ENCODE assay signal across 8 mouse cellular contexts in genomic region chr15:40166560-40167275, GRCm38 (mm10). TPM values are rescaled to one million over a fixed set of nuclear protein-coding genes. Genes with fewer than 3 reads are reported as not detected.
DNase-seq lines count a peak whose midpoint lies in the region; ATAC-seq and TF ChIP-seq lines count a peak whose summit lies in the region.

No protein-coding gene starts in this region.

- WGBS in heart, embryonic 12.5 days: 38% methylated on average over 9 of the region's 9 CpGs
- WGBS in kidney, postnatal 0 days: 22% methylated on average over 9 of the region's 9 CpGs
- WGBS in stomach, embryonic 16.5 days: 26% methylated on average over 9 of the region's 9 CpGs

- H3K27me3 ChIP-seq in heart, embryonic 12.5 days (replicated peaks): no peaks in the 10 kb centered on the region
- no peaks in the 10 kb centered on the region for H3K27me3 ChIP-seq in kidney, postnatal 0 days (ENCODE audit: insufficient read depth, low read length)
- H3K27me3 ChIP-seq in stomach, embryonic 16.5 days (ENCODE audit: control insufficient read depth, insufficient read depth, low read length): no peaks in the 10 kb centered on the region

- H3K4me2 ChIP-seq in heart, embryonic 12.5 days: 0 out of 2 replicates have a peak overlapping the region, but pooled peaks have one; percentile 9
- peak overlapping the region; percentile 54 for H3K4me2 ChIP-seq in kidney, postnatal 0 days (ENCODE audit: low read length)
- H3K4me2 ChIP-seq in stomach, embryonic 16.5 days (ENCODE audit: low read depth, low read length): peak overlapping the region; percentile 47

- no peaks in the 10 kb centered on the region for H3K36me3 ChIP-seq in heart, embryonic 12.5 days
- no peaks in the 10 kb centered on the region for H3K36me3 ChIP-seq in kidney, postnatal 0 days (ENCODE audit: insufficient read depth, low read length)
- no peaks in the 10 kb centered on the region for H3K36me3 ChIP-seq in stomach, embryonic 16.5 days (ENCODE audit: control insufficient read depth, insufficient read depth, low read length)

- no peak overlapping the region for H3K4me3 ChIP-seq in heart, embryonic 12.5 days
- peak overlapping the region; percentile 23; the same call in 1 of the 2 replicates for H3K4me3 ChIP-seq in kidney, postnatal 0 days (replicated peaks; ENCODE audit: low read depth, low read length)
- no peak overlapping the region for H3K4me3 ChIP-seq in stomach, embryonic 16.5 days (replicated peaks; ENCODE audit: low read length)

- H3K27ac ChIP-seq in heart, embryonic 12.5 days (ENCODE audit: poor library complexity, severe bottlenecking): no peak overlapping the region
- H3K27ac ChIP-seq in kidney, postnatal 0 days: no peak overlapping the region
- peak overlapping the region; percentile 21; the same call in 1 of the 2 replicates for H3K27ac ChIP-seq in stomach, embryonic 16.5 days (ENCODE audit: low read length)

- peak; percentile 87 for TF ChIP-seq CTCF in kidney, postnatal 0 days (IDR thresholded peaks at IDR 0.05; ENCODE audit: low read depth)

- peak; percentile 56 for DNase-seq in cerebellum, adult 11 months
- DNase-seq in B cell, adult 2 months: peak; percentile 19 to 36
- peak; percentile 56 for DNase-seq in cerebellum, adult 9-11 months
- peak; percentile 78 for DNase-seq in kidney, postnatal 0 days (ENCODE audit: low spot score)
- DNase-seq in lung, postnatal 14 days: peak; percentile 72

- no peaks in the 10 kb centered on the region for H3K9me3 ChIP-seq in heart, embryonic 12.5 days (replicated peaks)
- H3K9me3 ChIP-seq in kidney, postnatal 0 days (replicated peaks; ENCODE audit: low read length): no peaks in the 10 kb centered on the region
- H3K9me3 ChIP-seq in stomach, embryonic 16.5 days (replicated peaks; ENCODE audit: control insufficient read depth, low read length): no peaks in the 10 kb centered on the region

- no peak overlapping the region for H3K9ac ChIP-seq in heart, embryonic 12.5 days
- no peak overlapping the region for H3K9ac ChIP-seq in kidney, postnatal 0 days (ENCODE audit: low read depth, low read length)
- 0 out of 2 replicates have a peak overlapping the region, but pooled peaks have one; percentile 2 for H3K9ac ChIP-seq in stomach, embryonic 16.5 days (ENCODE audit: low read length)

- ATAC-seq in cerebellum, adult (ENCODE audit: insufficient number of reproducible peaks, low FRiP score, low TSS enrichment): no peak
- no peak for ATAC-seq in heart, embryonic 12.5 days (ENCODE audit: insufficient number of reproducible peaks, low FRiP score)
- 0 out of 2 replicates have a peak, but pooled peaks have one; percentile 47 for ATAC-seq in kidney, postnatal 0 days (replicated peaks; ENCODE audit: low FRiP score, low read depth)
- ATAC-seq in stomach, embryonic 16.5 days (ENCODE audit: insufficient read depth, low FRiP score): no peak; the same call in 1 of the 2 replicates

- peaks cover 8% of the 10 kb centered on the region; the same call in 1 of the 2 replicates for H3K4me1 ChIP-seq in heart, embryonic 12.5 days (replicated peaks)
- H3K4me1 ChIP-seq in kidney, postnatal 0 days (replicated peaks; ENCODE audit: insufficient read depth, low read length): peaks cover 9% of the 10 kb centered on the region
- H3K4me1 ChIP-seq in stomach, embryonic 16.5 days (ENCODE audit: control insufficient read depth, insufficient read depth, low read length): peaks cover 9% of the 10 kb centered on the region

RNA-seq across cellular contexts. Expression of gene 9330182O14Rik, which starts 32.6 kb away (rescaled TPM):
- polyA plus RNA-seq in heart, embryonic 12.5 days (2016; fragmentation: Nextera tagmentation; extraction: Ambion mirVana): not detected in 2 replicates
- not detected in 2 replicates for polyA plus RNA-seq in kidney, postnatal 0 days (2015; fragmentation: Nextera tagmentation; extraction: Ambion mirVana)
- not detected in 2 replicates for polyA plus RNA-seq in stomach, embryonic 16.5 days (2015; fragmentation: Nextera tagmentation; extraction: Ambion mirVana)

Comparison
In these comparisons a context has a peak if more than half of its experiments do, and no peak if none do; other contexts are left out.
1. DNase-seq: peak in every context shown above with its lines; median percentile 78 in kidney, postnatal 0 days; 72 in lung, postnatal 14 days; 56 in cerebellum, adult 11 months; 56 in cerebellum, adult 9-11 months; 28 in B cell, adult 2 months.